Mouse (Mus musculus) 416B (cell line): ENCODE measurements around the gene Igsf21.

Experiments
- DNase-seq: peaks from one replicate; pipeline ENCODE4 v3.0.0; 2011; ENCODE audit warnings: low read depth

Gene Igsf21

DNA sequence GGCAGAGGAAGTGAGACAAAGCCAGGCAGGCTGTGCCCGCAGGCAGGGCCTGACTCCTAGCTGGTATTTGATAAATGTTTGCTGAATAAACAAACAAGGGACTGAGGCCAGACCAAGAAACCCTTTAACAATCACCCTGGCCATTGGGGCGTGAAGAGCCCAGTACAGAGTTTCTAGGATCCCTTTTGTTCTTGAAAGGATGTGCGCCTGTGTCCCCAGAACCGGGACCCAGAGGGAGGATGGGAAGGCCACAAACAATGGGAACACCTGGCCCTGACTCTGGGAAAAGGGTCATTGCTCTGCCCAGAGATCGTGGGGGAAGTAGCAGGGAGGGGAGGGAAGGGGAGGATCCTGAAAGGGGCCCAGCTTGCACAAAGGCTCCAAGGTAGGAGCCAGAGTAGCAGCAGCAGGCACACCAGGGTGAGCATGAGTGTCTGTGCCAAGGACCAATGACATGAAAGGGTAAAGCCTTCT lies 269.2 kb downstream of the Igsf21 start:
- DNase-seq: no peak
